Mouse (Mus musculus) CD4-positive helper T cell, adult 2 months (primary cell): ENCODE measurements at regions not wholly inside any gene's neighbourhood (a gene's known extent, or its start where the extent isn't known, plus 50 kb on each side); places are given as distances from the start of the nearest gene placed in this dataset.
A peak's percentile ranks its signal among the peaks of the same experiment; 100 is the strongest.
"Not testable (repeated sequence)": the region's sequence is repeated elsewhere in the genome, so short reads cannot be mapped to it uniquely, and the experiment has no call there.

Source experiments
- DNase-seq: peaks from one replicate; pipeline ENCODE4 v3.0.0-alpha.2; 2012; ENCODE audit warnings: low read depth, missing footprints, low spot score

DNA sequence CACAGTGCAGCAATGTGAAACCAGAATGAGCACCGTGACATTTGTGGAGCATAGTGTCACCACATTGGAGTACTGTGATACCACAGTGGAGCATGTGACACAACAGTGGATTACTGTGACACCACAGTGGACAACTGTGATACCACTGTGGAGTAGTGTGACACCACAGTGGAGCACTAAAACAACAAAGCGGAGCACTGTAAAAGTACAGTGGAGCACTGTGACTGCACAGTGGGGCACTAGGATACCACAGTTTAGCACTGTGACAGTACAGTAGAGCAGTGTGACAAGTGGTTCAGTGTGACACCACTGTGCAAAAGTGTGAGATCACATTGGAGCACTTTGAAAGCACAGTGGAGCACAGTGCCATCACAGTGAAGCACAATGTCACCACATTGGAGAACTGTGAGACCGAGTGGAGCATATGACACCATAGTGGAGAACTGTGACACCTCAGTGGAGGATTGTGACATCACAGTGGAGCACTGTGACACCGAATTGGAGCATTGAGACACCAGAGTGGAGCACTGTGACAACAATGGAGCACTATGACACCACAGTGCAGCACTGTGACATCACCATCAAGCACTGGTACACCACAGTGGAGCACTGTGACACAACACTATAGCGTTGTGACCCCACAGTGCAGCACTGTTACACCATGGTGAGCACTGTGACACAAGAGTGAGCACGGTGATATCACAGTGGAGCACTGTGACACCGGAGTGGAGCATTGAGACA is 86.6 kb upstream of the Vmn1r2 start:
- DNase-seq: peak; percentile 17

DNA sequence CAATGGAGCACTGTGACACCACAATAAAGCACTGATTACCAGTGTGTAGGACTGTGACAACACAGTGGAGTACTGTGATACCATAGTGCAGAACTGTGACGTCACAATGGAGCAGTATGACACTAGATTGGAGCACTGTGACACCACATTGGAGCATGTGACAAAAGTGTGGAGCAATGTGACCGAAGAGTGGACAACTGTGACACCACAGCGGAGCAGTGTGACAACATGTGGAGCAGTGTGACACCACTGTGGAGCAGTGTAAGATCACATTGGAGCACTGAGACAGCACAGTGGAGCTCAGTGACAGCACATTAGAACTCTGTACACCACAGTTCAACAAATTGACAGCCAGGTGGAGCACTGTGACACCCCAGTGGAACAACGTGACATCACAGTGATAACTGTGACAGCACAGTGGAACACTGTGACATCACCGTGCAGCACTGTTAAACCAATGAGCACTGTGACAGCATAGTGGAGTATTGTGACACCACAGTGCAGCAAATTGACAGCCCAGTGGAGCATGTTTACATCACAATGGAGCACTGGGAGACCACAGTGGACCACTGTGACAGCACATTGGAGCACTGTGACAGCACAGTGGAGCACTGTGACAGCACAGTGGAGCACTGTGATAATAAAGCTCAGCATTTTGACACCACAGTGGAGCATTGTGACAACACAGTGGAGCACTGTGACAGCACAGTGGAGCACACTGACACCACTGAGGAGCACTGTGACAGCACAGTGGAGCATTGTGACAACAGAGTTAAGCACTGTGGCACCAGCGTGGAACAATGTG is 85.8 kb upstream of the Vmn1r2 start:
- DNase-seq: peak; percentile 23

DNA sequence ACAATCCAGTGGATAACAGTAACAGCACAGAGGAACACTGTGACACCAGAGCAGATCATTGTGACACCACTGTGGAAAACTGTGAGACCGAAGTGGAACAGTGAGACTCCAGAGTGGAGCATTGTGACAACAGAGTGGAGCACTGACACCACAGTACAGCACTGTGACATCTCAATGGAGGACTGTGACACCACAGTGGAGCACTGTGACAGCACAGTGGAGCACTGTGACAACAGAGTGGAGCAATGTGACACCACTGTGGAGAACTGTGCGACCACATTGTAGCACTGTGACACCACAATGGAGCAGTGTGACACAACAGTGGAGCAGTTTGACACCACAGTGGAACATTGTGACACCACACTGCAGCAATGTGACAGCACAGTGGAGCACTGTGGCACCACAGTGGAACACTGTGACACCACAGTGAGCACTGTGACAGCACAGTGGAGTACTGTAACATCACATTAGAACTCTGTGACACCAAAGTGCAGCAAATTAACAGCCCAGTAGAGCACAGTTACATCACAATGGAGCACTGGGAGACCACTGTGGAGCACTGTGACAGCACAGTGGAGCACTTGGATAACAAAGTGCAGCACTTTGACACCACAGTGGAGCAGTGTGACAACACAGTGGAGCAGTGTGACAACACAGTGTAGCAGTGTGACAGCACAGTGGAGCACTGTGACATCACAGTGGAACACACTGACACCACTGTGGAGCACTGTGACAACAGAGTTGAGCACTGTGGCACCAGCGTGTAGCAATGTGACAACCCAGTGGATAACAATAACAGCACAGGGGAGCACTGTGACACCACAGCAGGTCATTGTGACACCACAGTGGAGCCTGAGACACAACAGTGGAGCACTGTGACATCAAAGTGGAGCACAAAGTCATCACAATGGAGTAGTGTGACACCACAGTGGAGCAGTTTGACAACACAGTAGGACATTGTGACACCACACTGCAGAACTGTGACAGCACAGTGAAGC is 84.9 kb upstream of the Vmn1r2 start:
- peak; percentile 16 for DNase-seq

DNA sequence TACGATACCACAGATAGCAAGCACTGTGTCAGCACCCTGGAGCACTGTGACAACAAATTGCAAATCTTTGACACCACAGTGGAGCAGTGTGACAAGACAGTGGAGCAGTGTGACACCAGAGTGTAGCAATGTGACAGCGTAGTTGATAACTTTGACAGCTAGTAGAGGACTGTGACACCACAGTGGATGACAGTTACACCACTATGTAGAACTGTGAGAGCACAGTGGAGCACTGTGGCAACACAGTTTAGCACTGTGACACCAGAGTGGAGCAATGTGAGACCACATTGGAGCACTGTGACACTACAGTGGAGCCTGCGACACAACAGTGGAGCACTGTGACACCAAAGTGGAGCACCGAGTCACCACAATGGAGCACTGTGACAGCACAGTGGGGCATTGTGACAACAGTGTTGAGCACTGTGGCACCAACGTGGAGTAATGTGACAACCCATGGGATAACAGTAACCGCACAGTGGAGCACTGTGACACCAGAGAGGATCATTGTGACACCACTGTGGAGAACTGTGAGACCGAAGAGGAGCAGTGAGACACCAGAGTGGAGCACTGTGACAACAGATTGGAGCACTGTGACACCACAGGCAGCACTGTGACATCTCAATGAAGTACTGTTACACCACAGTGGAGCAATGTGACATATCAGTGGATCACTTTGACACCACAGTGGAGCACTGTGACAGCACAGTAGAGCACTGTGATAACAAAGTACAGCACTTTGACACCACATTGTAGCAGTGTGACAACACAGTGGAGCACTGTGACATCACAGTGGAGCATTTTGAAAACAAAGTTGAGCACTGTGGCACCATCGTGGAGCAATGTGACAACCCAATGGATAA is 83.7 kb upstream of the Vmn1r2 start:
- DNase-seq: peak; percentile 27

DNA sequence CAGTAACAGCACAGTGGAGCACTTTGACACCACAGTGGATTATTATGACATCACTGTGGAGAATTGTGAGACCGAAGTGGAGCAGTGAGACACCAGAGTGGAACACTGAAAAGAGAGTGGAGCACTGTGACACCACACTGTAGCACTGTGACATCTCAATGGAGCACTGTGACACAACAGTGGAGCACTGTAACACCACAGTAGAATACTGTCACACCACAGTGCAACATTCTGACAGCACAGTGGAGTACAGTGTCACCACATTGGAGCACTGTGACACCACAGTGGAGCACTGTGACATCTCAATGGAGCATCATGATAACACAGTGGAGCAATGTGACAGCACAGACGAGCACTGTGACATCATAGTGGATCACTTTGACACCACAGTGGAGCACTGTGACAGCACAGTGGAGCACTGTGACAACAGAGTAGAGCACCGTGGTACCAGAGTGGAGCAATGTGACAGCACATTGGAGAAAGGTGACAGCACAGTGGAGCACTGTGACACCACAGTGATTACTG is 83.0 kb upstream of the Vmn1r2 start:
- peak; percentile 13 for DNase-seq

DNA sequence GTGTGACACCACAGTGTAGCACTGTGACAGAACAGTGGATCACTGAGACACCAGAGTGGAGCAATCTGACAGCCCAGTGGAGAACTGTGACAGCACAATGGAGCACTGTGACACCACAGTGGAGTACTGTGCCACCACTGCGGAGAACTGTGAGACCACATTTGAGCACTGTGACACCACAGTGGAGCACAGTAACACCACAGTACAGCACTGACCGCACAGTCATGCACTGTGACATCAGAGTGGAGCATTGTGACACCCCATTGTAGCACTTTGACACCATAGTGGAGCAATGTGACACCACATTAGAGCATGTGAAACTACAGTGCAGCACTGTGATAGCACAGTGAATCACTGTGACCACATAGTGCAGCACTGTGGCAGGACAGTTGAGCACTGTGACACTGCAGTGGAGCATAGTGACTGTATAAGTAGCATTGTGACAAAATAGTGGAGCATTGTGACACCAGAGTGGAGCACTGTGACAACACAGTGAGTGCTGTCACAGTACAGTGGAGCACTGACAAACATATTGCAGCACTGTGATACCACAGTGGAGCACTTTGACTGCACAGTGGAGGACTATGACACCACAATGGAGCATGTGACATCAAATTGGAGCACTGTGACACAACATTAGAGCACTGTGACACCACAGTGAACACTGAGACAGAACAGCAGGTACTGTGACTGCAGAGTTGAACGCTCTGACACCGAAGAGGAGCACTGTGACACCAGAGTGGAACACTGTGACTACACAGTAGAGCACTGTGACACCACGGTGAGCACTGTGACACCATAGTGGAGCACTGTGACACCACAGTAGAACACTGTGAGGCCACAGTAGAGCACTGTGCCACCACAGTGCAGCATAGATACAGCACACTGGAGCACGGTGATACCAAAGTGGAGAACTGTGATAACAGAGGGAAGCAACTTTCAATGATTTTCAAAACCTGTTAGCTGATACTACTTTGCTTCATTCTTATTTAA is 81.4 kb upstream of the Vmn1r2 start:
- DNase-seq: peak; percentile 11

DNA sequence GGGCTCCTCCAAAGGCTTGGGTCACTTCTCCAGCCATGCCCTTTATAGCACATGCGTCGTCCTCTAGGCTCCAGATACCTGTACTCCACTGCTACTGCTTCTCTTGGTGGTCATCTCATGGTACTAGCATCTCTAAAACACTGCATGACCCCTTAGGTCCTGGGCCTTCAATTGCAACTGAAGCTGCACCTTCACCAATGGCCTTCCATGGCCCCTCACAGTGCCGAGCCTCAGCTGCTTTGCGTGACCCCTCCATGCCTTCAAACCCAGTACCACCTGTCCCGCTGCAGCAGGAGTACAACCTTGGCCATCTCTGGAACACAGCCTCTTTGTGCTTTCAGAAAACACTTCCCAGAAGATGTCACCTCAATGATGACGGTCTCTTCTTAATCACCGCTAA is 79.5 kb upstream of the Vmn1r2 start:
- not testable (repeated sequence) for DNase-seq

DNA sequence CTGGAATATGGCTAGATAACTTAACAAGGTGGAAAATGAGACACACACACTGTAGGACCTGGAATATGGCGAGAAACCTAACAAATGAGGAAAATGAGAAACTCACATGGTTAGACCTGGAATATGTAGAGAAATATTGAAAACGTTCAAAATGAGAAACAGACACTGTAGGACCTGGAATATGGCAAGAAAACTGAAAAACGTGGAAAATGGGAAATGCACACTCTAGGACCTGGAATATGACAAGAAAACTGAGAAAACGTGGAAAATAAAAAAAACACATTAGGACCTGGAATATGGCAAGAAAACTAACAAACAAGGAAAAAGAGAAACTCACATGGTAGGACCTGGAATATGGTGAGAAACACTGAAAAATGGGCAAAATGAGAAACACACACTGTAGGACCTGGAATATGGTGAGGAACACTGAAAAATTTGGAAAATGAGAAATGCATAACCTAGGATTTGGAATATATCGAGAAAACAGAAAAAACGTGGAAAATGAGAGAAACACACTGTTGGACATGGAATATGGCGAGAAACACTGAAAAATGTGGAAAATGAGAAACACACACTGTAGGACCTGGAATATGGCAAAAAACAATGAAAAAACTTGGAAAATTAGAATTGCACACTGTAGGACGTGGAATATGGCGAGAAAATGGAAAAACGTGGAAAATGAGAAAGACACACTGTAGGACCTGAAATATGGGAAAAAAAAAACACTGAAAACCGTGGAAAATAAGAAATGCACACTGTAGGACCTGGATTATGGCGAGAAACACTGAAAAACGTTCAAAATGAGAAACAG is 77.3 kb upstream of the Vmn1r2 start:
- DNase-seq: peak; percentile 3

DNA sequence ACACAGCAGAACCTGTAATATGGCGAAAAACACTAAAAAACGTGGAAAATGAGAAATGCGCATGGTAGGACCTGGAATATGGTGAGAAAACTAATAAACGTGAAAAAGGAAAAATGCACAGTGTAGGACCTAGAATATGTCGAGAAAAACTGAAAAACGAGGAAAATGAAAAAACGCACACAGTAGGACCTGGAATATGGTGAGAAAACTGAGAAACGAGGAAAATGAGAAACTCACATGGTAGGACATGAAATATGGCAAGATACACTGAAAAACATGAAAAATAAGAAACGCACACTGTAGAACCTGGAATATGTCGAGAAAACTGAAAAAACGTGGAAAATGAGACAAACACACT is 76.8 kb upstream of the Vmn1r2 start:
- no peak for DNase-seq

DNA sequence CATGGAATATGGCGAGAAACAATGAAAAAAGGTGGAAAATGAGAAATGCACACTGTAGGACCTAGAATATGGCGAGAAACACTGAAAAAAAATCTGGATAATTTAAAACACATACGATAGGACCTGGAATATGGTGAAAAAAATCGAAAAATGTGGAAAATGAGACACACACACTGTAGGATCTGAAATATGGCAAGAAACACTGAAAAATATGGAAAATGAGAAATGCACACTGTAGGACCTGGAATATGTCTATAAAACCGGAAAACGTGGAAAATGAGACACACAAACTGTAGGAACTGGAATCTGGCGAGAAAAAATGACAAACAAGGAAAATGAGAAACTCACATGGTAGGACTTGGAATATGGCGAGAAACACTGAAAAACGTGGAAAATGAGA is 76.4 kb upstream of the Vmn1r2 start:
- DNase-seq: peak; percentile 3
